Mouse (Mus musculus) C2C12 (cell line): ENCODE data around the gene Klk15.

Experiments
- CTCF ChIP-seq: IDR thresholded peaks from one replicate; pipeline ENCODE4 v1.5.1; 2011; ENCODE audit not compliant: control insufficient read depth, insufficient read depth, insufficient read length
- FOSL1 ChIP-seq: IDR thresholded peaks from one replicate; pipeline ENCODE4 v1.8.0; 2011; ENCODE audit warnings: mild to moderate bottlenecking, low read length; ENCODE audit not compliant: poor library complexity, insufficient read depth, severe bottlenecking

DNA sequence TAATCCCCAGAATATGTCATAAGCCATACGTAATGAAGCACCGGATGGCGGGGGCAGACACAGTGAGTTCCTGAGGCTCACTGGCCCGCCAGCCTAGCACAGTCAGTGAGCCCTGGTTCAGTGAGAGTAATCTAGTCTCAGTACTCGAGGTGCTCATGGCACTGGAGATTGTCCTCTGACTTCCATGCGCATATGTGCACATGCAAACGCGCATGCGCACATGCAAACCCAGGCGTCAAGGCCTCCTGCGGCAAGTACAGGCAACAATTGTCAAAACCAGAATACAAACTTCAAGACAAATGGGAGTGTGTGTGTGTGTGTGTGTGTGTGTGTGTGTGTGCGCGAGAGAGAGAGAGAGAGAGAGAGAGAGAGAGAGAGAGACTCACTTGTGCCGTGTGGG is 3.0 kb downstream of the Klk15 start:
- TF ChIP-seq FOSL1 (no peak), CTCF (no peak)
